Mouse (Mus musculus) heart, postnatal 0 days (tissue): ENCODE measurements around the gene Gtf2h1. TPM values are rescaled to one million over a fixed set of nuclear protein-coding genes. Genes with fewer than 3 reads are reported as not detected.

Experiments used
- ATAC-seq: fragments of 200-750 bp; cut with Nextera tagmentation; 2 replicates; pipeline ENCODE4 v1.8.0; 2017; ENCODE audit warnings: low read depth, moderate number of reproducible peaks, moderate library complexity; ENCODE audit not compliant: insufficient read depth
- DNase-seq: peaks from one replicate; pipeline ENCODE4 v3.0.0-alpha.2; 2016; ENCODE audit warnings: low spot score
- H3K27ac ChIP-seq: fragments of 300-500 bp; sonication (generic); 2 replicates; pipeline ENCODE4 v1.5.1; 2014; ENCODE audit warnings: low read depth, mild to moderate bottlenecking
- H3K27me3 ChIP-seq: fragments of 300-500 bp; sonication (generic); 2 replicates; pipeline ENCODE4 v1.6.1; 2014; ENCODE audit warnings: low read length, mixed read lengths; ENCODE audit not compliant: control insufficient read depth, insufficient read depth
- H3K36me3 ChIP-seq: fragments of 300-500 bp; sonication (generic); replicated peaks from 2 replicates; pipeline ENCODE4 v1.6.1; 2014; ENCODE audit warnings: low read length, mixed read lengths; ENCODE audit not compliant: control insufficient read depth, insufficient read depth
- H3K4me1 ChIP-seq: fragments of 300-500 bp; sonication (generic); 2 replicates; pipeline ENCODE4 v1.6.1; 2014; ENCODE audit warnings: antibody characterized with exemption; ENCODE audit not compliant: control insufficient read depth, insufficient read depth
- H3K4me2 ChIP-seq: fragments of 300-500 bp; sonication (generic); 2 replicates; pipeline ENCODE4 v1.6.1; 2014; ENCODE audit warnings: low read depth, mild to moderate bottlenecking, low read length, moderate library complexity
- H3K4me3 ChIP-seq: fragments of 300-500 bp; sonication (generic); 2 replicates; pipeline ENCODE4 v1.5.1; 2014; ENCODE audit warnings: low read depth, low read length
- H3K9ac ChIP-seq: fragments of 300-500 bp; sonication (generic); replicated peaks from 2 replicates; pipeline ENCODE4 v1.6.1; 2014; ENCODE audit warnings: low read depth, low read length, mixed read lengths
- H3K9me3 ChIP-seq: fragments of 300-500 bp; sonication (generic); replicated peaks from 2 replicates; pipeline ENCODE4 v1.6.1; 2016; ENCODE audit warnings: low read length; ENCODE audit not compliant: control insufficient read depth
- CTCF ChIP-seq: IDR thresholded peaks from 2 replicates; pipeline ENCODE4 v1.5.1; 2016; ENCODE audit warnings: antibody characterized with exemption, control low read depth, low read depth
- EP300 ChIP-seq: IDR thresholded peaks from 2 replicates; pipeline ENCODE4 v1.6.1; 2016; ENCODE audit warnings: antibody characterized with exemption, low read depth
- WGBS: fragments of 180-500 bp; shearing (Covaris S2); extraction: QIAGEN DNeasy Blood & Tissue Kit; methylation state at CpG from one replicate; pipeline ENCODE4 v1.1.7; 2014; 5-methylcytosine and 5-hydroxymethylcytosine counted together
- polyA plus RNA-seq: library from polyadenylated mRNA; unstranded; fragments of >200 nt; fragmentation: Nextera tagmentation; extraction: Ambion mirVana; gene quantifications from 2 replicates; pipeline ENCODE4 v1.2.1, GENCODE M21; 2015
- total RNA-seq: library from RNA; depleted of rRNA; stranded (reverse); fragments of >200 nt; gene quantifications from 2 replicates; pipeline ENCODE4 v1.2.3, GENCODE M21; 2014; ENCODE audit warnings: low replicate concordance

Gtf2h1 gene
- total and polyA plus RNA-seq, 2 experiments from 2014 or later = 22.8 to 29.0 TPM

DNA sequence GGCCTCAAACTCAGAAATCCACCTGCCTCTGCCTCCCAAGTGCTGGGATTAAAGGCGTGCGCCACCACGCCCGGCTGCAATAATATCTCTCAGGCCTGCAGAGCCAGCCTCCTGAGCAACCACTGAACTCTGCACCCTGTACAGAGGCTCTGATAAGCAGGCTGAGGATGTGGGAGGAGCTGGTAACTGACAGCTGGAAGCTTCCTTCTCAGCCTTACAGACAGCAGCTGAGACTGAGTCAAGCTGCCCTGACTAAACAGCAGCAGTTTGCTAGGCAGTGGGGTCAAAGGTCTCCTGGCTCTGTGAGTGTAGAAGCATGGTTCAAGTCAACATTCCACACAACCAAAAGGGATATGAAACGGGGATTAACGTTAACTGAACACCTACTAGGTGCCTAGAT lies 37.4 kb downstream of the Gtf2h1 start:
- Histone ChIP-seq H3K9me3 (no peaks in the 10 kb centered on the region), H3K9ac (no peak overlapping the region), H3K36me3 (no peaks in the 10 kb centered on the region), H3K27ac (no peak overlapping the region), H3K4me1 (peaks cover 19% of the 10 kb centered on the region), H3K4me2 (no peak overlapping the region), H3K4me3 (no peak overlapping the region), H3K27me3 (no peaks in the 10 kb centered on the region)
- whole genome bisulfite sequencing = 32% methylated on average over 6 of the region's 6 CpGs
- DNase-seq (peak; percentile 33), ATAC-seq (peak; percentile 52)
- TF ChIP-seq CTCF (no peak), EP300 (no peak)

DNA sequence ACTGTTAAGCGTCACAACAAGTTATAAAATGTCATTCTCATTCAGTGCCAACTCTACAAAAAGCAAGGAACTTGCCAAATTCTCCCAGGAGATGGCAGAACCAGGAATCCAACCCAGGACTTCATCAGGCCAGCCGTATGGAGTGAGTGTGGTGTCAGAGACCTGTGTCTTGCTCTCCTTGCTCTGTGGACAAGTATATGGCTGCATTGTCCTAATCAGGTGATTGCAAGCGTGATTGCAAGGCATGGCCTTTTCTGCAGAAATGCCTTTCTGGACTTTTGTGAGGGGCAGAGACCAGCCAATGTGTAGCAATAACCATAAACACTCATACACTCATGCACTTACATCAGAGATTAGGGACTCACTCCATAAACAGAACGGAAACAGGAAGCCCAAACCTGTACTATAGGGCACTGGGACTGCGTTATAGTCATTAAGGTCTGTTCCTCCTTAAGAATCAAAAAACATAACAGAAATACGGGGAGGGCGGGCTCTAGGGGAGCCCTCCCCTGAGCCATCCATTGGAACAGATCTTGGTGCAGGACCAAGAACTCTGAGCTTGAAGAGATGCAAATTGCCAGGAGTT lies 37.9 kb downstream of the Gtf2h1 start:
- no peak for TF ChIP-seq CTCF
- no peak for TF ChIP-seq EP300
- DNase-seq (no peak), ATAC-seq (no peak)
- H3K9ac ChIP-seq = no peak overlapping the region
- 77% methylated on average over 7 of the region's 7 CpGs for WGBS
- no peak overlapping the region for H3K4me2 ChIP-seq
- peaks cover 23% of the 10 kb centered on the region for H3K4me1 ChIP-seq
- H3K4me3 ChIP-seq = no peak overlapping the region
- no peaks in the 10 kb centered on the region for H3K9me3 ChIP-seq
- H3K36me3 ChIP-seq = no peaks in the 10 kb centered on the region
- no peak overlapping the region for H3K27ac ChIP-seq
- no peaks in the 10 kb centered on the region for H3K27me3 ChIP-seq

DNA sequence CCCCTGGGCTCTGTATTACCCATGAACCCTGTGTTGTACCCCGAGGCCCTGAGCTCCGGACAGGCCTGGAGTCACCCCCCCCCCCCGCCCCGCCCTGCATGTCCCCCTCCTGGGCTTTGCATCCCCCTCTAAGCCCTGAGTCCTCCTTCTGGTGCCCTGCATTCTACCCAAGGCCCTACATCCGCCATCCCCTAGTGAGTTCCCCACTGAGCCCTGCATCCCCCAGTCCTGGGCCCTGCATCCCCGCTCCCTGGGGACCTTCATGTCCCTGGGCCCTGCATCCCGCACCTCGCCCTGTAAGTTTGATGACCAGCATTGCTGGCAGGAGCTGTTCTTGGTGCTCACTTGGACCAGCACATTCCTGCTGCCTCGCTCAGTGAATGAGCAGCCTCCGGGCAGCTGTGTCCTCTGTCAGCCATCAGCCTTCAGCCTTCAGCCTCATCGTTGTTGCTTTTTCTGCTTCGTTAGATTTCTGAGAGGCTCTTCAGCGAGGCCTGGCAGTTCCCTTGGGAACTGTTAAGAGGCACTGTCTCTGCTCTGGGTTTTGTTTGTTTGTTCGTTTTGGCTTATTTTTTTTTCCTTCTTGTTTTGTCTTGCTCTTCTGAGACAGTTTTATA lies 39.2 kb downstream of the Gtf2h1 start:
- 59% methylated on average over 12 of the region's 14 CpGs for WGBS
- Histone ChIP-seq H3K27me3 (no peaks in the 10 kb centered on the region), H3K9ac (no peak overlapping the region), H3K36me3 (no peaks in the 10 kb centered on the region), H3K4me1 (peaks cover 33% of the 10 kb centered on the region), H3K4me2 (no peak overlapping the region), H3K27ac (no peak overlapping the region), H3K4me3 (no peak overlapping the region), H3K9me3 (no peaks in the 10 kb centered on the region)
- ATAC-seq = no peak
- TF ChIP-seq EP300 (no peak), CTCF (no peak)
- DNase-seq = no peak

DNA sequence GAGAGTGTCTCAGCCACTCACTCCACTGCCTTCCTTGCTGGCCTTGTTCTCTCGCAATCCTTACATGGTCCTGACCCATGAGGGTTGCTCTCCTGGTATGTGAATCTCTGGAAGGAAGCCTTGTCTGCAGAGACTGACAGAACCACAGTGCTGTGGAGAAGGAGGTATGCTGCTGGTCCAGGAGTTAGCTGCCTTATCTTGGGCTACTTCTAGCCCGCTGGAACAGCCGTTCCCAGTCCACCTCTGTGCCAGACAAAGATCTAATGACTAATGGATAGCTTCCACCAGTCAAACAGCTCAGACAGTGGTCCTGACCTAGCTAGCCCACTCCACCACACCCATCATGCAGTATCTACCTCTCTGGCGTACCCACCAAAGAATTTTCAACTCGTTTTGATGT lies 40.5 kb downstream of the Gtf2h1 start:
- WGBS = 72% methylated on average over 5 of the region's 5 CpGs
- Histone ChIP-seq H3K4me3 (no peak overlapping the region), H3K4me2 (no peak overlapping the region), H3K9me3 (no peaks in the 10 kb centered on the region), H3K27me3 (no peaks in the 10 kb centered on the region), H3K9ac (no peak overlapping the region), H3K27ac (no peak overlapping the region), H3K36me3 (no peaks in the 10 kb centered on the region), H3K4me1 (peaks cover 21% of the 10 kb centered on the region)
- ATAC-seq (no peak), DNase-seq (no peak)
- TF ChIP-seq CTCF (no peak), EP300 (no peak)

DNA sequence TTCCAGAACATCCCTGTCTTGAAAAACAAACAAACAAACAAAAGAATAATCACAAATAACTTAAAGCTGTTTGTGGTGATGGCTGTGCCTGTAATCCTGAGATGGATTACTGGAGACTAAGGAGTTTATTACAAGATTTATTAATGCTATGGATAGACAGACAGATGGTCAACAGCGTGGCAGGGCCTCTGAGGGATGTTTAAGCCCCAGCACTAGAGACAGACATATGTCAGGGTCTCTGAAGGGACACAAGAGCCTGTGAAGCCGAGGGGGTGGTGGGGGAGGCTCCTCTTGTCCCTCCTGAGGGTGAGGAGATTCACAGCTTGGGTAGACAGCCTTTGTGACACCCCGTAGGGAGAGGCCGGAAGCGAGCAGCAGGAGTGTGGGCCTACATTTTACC lies 41.2 kb downstream of the Gtf2h1 start:
- H3K9me3 ChIP-seq = no peaks in the 10 kb centered on the region
- no peaks in the 10 kb centered on the region for H3K36me3 ChIP-seq
- WGBS = 77% methylated on average over 5 of the region's 5 CpGs
- H3K4me2 ChIP-seq = no peak overlapping the region
- H3K9ac ChIP-seq = no peak overlapping the region
- DNase-seq = no peak
- H3K4me1 ChIP-seq = peaks cover 17% of the 10 kb centered on the region
- H3K27ac ChIP-seq = no peak overlapping the region
- no peak overlapping the region for H3K4me3 ChIP-seq
- no peaks in the 10 kb centered on the region for H3K27me3 ChIP-seq
- no peak for TF ChIP-seq EP300
- TF ChIP-seq CTCF = no peak
- no peak for ATAC-seq
